Mouse (Mus musculus): Measurements from ENCODE around the gene Gm9964.
"Not testable (repeated sequence)": the region's sequence is repeated elsewhere in the genome, so short reads cannot be mapped to it uniquely, and the experiment has no call there.

Gene Gm9964

DNA sequence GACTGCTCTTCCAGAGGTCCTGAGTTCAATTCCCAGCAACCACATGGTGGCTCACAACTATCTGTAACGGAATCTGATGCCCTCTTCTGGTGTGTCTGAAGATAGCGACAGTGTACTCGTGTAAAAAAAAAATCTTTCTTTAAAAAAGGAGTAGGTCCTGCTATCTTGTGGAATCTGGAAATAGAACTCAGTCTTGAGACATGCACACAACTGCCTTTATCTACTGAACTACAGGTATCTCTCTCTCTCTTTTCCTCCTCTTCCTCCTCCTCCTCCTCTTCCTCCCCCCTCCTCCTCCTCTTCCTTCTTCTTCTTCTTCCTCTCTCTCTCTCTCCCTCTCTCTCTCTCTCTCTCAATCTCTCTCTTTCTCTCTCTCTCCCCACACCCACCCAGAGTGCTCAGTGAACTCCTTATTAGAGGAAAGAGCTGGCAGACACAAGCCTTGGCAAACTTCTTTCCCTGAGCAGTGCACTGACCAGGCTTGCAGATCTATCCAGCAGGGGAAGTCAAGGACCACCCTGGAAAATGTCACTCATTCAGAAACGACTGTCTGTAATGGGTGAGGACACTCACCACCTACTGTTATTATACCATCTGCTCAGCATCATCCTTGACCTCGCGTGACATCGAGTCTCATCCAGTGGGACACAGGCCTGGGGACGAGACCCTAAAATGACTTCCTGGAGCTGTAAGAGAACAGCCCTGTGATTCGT lies 3.2 kb upstream of the Gm9964 start:
- intact Hi-C loops (cut with DNase I): loop anchor here (5.0 to 10.0 kb wide), 2 partner anchors 97 to 285 kb away; no protein-coding TSS in a partner anchor

DNA sequence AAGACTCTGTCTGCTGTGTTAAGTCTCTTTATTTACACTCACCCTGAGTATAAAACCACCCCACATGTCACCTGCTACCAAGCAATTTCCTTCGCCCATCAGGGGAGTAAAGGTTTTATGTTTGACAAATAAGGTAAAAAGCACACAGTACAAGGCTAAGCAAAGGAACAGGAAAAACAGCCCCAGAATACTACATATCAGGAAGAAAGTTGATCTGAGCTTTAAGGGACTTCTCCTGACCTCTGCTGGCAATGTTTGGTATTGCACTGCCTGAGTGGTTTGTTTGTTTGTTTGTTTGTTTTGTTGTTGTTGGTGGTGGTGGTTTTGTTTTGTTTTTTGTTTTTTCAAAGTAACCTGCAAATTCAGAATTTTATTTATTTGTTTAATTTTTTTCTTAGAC lies 539 bp downstream of the Gm9964 start:
- intact Hi-C loops (cut with DNase I): loop anchor here (5.0 to 10.0 kb wide), 2 partner anchors 101 to 281 kb away; no protein-coding TSS in a partner anchor

DNA sequence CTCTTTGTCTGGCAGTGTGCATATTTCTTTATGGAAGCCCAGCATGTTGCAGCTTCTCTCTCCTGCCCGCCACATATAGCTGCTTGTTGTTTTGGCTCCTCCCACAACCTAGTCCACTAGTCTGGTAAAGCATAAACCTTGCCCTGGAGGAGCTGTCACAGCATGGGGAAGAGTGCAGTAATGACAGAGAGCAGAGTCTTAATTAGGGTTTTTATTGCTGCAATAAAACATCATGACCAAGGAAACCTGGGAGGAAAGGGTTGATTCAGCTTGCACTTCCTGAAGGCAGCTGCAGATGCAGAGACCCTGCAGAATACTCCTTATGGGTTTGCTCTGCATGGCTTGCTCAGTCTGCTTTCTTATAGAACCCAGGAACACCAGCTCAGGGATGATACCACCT lies 2.7 kb downstream of the Gm9964 start:
- intact Hi-C loops (cut with DNase I): loop anchor here (10.0 kb wide), 1 partner anchor 279 kb away; no protein-coding TSS in a partner anchor

DNA sequence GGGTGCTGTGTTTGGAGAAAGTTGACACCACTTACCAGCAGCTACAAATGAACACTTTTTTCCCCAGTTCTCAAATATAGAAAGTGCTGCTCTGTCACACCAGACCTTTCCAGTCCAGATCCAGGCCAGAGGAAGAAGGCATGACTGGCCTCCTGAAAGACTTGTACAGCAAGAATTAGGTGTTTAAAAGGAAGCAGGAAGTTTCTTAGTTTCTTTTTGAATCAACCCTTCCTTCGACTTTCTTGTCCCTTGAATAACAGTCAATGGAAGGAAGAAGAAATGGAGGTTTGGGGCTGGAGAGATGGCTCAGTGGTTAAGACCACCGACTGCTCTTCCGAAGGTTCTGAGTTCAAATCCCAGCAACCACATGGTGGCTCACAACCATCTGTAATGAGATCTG lies 3.7 kb downstream of the Gm9964 start:
- intact Hi-C loops (cut with DNase I): loop anchor here (10.0 kb wide), 1 partner anchor 278 kb away; no protein-coding TSS in a partner anchor

DNA sequence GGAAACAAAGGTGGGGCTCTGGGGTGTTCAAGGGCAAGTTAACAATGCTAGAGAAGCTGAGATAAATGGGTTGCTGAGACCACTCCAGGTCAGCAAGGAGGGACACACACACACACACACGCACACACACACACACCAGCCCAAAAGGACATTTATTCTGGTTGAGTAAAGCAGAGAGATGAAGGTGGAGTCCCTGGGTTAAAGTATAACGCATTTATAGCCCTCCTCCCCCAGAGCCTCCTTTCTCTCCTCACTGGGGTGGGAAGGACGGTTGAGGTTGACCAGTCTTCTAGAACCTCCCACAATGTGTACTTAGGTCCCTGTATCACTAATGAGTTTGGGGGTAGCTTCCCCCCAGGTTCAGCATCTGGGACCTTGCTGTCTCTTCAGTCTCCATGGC lies 4.6 kb downstream of the Gm9964 start:
- intact Hi-C loops (cut with DNase I): loop anchor here (10.0 kb wide), 1 partner anchor 277 kb away; no protein-coding TSS in a partner anchor

DNA sequence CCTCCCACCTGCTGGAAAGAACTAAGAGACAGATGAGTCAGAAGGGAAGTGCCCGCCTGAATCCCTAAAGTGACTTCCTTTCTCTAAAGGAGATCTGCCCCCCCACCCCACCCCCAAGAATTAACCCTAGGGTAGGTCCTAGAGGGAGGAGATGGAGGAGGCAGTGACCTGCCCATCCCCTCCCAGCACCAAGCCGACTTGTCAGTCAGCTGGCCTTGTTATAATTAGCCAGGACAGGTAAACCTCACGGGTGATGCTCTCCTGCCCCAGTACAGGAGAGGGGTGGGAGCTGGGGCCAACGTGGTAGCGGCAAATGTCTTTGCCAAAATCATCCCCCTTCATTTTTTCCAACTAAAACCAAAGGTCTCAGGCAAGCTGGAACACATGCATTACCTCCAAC lies 5.1 kb downstream of the Gm9964 start:
- intact Hi-C loops (cut with DNase I): loop anchor here (2.0 to 10.0 kb wide), 2 partner anchors 67 to 277 kb away; no protein-coding TSS in a partner anchor

DNA sequence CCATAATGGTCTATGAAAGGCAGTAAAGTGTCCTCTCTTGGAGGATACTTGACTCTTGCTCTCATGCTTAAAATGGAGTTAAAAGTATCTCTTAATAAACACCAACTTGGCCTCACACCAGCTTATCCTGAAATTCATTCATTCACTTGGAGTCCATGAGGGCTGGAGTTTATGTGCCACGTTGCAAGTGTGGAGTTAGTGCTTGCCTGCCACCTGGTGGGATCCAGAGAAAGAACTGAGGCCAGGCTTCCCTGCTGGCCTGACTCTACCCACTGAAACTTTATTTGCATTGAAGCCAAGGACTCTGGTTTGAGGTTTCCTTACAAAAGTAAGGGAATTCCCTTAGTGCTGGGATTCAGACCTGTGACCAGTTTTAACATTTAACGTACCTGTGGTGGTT lies 6.2 kb downstream of the Gm9964 start:
- intact Hi-C loops (cut with DNase I): loop anchor here (2.0 to 10.0 kb wide), 2 partner anchors 66 to 276 kb away; no protein-coding TSS in a partner anchor

DNA sequence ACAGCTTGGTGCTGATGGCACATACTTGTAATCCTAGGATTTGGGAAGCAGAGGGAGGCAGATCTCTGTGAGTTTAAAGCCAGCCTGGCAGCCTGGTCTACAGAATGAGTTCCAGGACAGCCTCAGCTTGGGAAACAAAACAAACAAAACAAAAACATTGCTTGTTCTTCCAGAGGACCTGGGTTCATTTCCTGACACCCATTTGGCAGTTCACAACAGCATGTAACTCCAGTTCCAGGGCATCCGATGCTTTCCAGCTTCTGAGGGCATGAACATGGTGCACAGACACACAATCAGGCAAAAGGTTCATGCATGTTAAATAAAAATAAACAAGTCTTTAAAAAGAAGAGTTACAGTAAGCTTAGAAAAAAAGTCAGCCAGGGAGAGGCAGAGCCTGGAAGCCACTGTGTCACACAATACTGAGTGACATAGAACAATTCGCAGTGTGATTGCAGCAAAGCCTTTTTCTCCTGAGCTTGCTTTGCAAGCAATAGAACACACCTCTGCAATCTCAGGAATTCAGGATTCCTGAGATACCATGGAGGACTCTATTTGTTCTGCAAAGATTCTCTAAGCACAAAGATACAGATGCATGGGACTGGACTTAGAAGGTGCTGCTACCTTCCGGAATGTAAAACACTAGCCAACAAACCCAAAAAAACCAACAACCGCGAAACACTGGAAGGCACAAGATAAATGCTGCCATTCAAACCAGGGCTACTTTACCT lies 7.6 kb downstream of the Gm9964 start:
- intact Hi-C loops (cut with DNase I): no loop called here

DNA sequence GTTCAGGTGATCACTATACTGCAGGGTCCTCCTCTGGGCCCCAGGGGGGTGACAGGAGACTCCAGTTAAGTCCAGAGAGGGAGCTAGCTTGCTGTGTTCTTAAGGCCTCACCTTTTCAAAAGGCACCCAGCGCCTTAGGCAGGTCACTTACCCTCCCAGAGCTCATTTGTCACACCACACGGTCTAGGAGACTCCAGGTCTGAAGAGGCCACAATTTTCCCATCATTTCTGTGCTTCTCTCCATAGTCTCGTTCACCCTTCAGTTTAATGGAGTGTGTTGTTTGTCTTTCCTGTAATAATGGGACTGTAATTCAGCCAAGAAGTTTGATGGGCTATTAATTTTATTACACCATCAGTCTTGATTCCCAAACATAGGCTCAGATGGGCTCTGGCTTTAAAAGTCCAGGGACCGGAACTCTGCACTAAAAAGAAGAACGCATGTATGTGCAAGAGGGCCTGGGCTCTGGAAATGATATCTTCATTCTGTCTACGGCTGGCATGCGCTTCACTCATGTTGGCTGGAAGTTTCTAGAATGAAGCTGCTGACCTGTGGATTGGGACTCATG lies 8.3 kb downstream of the Gm9964 start:
- intact Hi-C loops (cut with DNase I): no loop called here

DNA sequence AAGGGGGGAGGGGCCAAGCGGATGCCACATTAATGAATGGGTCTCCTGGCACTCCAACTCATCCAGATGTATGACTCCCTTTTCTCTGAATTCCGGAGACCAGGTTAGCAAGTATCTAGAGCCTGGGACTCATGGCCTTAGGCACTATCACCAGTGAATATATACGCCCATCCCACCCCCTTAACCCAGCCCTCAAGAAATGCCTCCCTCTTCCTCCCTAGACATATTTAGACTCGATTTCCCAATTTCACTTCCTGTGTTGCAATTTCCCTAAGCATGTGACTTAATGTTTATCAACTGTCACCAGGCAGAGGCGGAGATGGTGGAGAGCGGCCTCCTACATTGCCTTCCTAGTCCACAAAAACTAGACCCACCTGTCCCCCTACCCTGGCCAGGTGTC lies 9.3 kb downstream of the Gm9964 start:
- intact Hi-C loops (cut with DNase I): no loop called here

DNA sequence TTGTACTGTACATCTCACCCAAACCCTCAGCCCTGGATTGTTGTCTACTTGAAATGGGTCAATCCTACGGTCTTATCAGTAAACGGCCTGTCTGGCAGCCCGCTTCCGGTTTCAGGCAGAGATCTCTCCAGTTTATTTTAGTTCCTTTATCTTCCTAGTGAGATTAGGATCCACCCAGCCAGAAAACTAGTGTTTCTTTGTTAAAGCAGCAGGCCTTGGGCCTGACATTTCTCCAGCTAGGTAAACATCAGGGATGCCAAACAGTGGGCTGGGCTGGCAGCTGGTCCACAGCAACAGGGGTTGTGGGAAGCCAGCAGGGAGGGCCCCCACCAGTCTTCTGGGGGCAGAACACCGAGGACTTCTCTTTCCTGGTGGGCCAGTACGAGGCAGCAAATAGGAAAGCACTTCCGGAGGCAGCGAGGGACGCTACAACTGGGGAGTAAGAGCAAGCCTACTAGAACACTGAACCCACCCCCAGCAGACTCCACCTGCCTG lies 10.4 kb downstream of the Gm9964 start:
- intact Hi-C loops (cut with DNase I): no loop called here

DNA sequence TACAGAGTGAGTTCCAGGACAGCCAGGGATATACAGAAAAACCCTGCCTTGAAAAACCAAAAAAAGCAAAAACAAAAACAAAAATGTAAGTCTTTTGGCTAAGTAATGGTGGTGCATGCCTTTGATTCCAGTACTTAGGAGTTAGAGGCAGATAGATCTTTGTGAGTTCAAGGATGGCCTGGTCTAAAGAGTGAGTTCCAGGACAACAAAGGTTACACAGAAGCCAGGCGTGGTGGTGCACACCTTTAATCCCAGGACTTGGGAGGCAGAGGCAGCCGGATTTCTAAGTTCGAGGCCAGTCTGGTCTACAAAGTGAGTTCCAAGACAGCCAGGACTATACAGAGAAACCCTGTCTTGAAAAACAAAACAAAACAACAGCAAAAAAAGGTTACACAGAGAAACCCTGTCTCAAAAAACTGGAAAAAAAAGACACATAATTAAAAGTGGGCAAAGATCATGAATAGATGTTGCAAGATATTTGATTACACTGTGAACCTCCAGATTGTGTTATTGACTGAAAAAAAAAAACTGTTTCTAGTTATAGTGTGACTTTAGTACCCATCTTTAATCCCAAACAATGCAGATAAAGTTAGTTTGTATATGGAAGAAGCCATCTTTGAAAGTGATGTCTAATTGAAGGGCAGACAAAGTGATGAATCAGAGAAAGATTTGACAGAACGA lies 13.2 kb downstream of the Gm9964 start:
- intact Hi-C loops (cut with DNase I): no loop called here

DNA sequence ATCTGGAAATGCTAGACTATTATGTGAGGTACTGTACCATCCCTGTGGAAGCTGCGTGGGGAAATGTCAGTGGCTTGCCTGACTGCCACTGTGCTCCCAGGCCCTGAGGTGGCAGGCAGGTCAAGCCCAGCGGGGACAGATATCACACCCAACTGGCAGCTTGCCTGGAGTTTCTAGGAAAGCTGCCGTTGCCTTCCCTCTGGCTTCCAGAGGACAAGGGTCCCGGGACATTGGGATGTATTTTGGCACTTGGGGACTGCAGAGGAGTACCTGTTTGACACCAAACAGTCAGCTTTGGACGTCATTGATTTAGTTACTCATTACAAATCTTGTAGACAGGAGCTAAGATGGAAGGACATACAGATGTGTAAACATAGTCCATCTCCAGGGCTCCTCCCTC lies 15.3 kb downstream of the Gm9964 start:
- intact Hi-C loops (cut with DNase I): no loop called here

DNA sequence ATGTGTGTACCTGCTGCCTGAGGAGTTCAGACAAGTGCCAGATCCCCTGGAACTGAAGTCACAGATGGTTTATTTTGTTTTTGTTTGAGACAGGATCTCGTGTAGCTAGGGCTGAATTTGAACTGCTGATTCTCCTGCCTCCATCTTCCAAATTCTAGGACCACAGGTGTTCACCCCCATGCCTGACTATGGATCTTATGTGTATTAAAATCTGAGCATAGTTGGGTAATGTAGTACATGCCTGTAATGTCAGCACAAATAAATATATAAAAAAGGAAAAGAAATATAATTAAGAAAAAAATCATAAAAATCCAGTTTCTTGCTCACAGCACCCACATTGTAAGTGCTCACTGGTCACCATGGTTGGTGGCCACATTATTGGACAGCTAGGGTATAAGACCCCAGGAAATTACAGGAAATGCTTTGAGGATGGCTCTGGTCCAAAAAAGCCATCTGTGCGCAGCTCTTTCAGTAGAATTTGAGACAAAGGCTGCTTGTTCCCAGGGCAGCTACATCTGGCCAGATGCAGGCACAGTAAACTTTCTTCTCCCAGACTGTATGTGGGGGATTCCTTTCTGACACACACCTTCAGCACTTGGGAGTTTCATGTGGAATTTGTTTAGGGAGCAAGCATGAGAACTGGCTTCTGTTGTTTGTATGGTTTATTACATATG lies 16.8 kb downstream of the Gm9964 start:
- intact Hi-C loops (cut with DNase I): no loop called here

DNA sequence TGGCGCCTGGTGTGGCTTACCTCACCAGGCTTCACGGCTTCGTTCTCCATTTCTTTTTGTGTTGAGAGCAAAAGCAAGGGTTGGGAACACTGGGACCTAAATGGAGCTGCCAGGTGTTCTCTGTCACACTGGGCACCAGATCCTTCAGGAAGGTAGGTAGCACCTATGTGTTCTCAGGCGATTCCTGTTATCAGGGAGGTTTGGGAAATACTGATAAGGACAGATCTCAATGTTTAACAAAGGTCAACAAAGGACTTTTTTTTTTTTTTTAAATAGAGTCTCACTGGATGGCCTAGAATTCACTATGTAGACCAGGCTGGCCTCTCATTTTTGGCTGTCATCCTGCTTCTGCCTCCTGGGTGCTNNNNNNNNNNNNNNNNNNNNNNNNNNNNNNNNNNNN lies 22.9 kb downstream of the Gm9964 start:
- intact Hi-C loops (cut with DNase I): no loop called here

DNA sequence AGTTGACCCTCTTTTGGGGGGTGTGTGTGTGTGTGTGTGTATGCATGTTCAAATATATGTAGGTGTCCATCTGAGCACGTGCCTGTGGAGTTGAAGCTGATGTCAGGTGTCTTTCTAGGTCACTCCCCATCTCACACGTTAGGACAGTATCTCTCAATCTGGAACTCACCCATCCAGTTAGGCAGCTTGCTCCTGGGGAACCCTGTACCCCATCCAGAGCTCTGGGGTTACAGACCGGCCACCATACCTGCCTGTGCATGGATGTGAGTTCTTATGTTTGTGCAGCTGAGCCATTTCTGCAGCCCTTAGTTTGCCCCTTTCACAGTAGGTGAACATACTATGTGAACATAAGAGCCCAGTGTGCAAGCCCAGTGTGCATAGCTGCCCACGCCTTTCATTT lies 23.7 kb downstream of the Gm9964 start:
- intact Hi-C loops (cut with DNase I): no loop called here

DNA sequence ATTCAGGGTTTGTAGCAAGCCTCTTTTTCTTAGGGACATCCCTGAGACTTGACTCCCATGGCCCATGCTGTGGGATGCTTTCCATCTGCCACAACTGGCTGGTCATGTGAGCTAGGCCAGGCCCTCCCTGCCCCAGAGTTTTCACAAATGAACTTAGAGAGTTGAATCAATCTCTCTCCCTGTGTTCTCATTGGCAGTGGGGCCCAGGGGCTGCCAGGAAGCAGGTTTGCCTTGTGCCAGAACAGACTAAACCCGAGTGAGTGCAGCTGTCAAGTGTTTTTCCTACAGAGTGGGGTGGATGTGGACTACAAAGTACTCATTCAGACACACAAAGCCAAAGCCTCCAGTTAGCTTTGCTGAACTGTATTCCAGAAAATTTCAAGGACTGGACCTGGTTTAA lies 29.5 kb downstream of the Gm9964 start:
- intact Hi-C loops (cut with DNase I): no loop called here

DNA sequence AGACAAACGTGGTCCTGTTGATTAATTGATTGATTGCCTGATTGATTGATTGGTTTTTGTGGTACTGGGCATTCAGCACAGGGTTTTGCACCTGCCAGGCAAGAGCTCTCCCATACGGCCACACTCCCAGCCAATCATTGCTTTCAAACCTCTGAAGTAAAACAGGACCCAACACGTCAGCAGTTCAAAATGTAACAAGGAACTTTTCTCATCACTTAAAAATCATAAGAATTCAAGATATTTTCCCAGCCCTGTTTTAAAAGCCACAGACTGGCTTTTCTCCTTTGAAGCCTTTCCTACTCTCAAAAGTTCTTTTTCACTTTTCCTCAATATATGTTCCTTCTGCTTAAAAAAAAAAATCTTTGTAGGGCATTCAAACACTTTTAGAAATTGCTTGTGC lies 32.3 kb downstream of the Gm9964 start:
- intact Hi-C loops (cut with DNase I): no loop called here

DNA sequence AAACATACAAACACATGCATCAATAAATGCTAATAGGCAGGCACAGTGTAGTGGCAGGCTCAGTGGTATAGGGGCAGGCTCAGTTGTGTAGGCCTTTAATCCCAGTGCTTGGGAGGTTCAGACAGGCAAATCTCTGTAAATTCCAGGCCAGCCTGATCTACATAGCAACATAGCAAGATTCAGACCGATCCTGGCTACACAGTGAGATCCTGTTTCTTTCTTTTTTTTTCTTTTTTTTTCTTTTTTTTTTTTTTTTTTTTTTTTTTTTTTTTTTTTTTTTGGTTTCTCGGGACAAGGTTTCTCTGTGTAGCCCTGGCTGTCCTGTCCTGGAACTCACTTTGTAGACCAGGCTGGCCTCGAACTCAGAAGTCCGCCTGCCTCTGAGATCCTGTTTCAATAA lies 36.6 kb downstream of the Gm9964 start:
- intact Hi-C loops (cut with DNase I): not testable (repeated sequence)

DNA sequence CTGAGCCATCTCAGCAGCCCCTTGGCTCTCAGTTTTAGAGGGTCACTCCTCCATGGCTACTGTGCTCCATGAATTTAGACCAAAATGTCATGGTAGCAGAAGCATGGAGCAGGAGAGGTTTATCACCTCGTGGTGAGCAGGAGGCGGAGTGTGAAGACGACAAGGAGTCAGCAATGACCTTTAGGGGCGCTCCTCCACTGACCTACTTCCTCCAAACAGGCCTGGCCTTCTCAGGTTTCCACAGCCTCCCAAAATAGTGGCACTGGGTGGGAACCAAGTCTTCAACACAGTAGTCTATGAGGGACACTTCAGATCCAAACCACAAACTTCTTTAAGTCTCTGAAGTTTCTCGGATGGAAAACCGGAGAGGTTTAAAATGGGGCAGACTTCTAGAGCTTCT lies 38.0 kb downstream of the Gm9964 start:
- intact Hi-C loops (cut with DNase I): no loop called here

Data from adrenal gland (tissue).